Mouse (Mus musculus) heart, postnatal 4 days (tissue): ENCODE results near the gene Gm47959. TPM values are rescaled to one million over a fixed set of nuclear protein-coding genes. Genes with fewer than 3 reads are reported as not detected.

ENCODE experiments used
- DNase-seq: peaks from one replicate; pipeline ENCODE4 v3.0.0; 2021
- total RNA-seq, 2 experiments: library from RNA; stranded (reverse); gene quantifications; 2 replicates each; pipeline ENCODE4 v1.2.3; 2021

The Gm47959 gene
- total RNA-seq, 2 experiments from 2014 or later = not detected

GRCm38 (mm10) chr1:83034509-83034908 is 34.2 kb downstream of the Gm47959 start:
- DNase-seq = no peak

DNA sequence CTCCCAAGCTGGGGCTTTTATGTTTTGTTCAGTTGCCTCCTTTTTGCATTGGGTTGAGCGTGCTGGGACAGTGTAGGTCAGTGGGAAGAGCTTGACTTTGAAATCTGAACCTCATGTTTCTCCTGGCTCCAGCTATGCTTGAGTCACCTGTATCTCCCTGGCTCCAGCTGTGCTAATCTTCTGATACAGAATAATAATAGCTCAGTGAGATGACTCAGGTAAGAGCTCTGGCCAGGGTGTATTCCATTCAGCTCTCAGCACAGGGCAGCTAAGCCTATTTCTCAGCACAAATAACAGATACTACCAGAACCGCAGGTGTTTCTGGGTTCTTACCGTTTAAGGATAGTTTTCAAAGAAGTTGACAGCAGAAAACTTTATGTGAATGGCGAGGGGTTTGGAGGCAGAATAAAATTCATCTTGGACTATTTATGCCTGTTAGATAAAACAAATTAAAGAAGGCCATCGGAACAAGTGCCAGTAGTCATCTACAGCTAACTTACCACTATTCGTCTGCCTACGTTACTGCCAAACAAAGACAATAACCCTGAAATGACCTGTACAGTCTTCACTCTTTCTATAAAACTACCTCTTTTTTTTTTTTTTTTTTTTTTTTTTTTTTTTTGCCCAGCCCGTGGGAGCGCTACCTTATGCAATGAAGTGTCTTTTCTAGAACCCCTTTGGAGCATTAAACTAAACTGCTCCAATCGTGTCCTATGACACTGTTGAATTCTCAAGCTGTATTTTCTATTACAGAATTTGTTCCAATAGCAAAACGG is 36.7 kb downstream of the Gm47959 start:
- DNase-seq = no peak

- DNase-seq = peak; percentile 29
Observed at GRCm38 (mm10) chr1:83038109-83038672, 37.8 kb downstream of the Gm47959 start, which contains the start of gene Slc19a3. Gene Slc19a3 (minus strand): TSS chr1:83038448.

DNA sequence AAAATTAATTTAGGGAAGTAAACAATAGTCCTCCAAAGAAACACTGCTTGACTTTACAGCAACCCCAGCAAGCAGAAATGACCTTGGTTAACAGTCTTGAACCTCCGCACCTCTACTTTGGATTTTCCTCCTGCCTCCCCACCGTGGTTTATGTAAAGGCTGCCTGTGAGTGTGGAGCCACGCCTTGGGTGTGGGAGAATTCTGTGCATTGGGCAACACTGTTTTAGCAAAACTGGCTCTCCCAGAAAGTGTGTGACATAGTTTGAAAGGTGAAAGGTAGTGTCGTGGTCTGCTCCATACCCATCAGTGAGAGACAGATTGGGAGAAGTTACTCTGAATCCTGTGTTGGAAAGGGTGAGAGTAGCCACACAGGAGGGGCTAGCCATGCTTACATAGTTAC is 38.7 kb downstream of the Gm47959 start:
- no peak for DNase-seq

DNA sequence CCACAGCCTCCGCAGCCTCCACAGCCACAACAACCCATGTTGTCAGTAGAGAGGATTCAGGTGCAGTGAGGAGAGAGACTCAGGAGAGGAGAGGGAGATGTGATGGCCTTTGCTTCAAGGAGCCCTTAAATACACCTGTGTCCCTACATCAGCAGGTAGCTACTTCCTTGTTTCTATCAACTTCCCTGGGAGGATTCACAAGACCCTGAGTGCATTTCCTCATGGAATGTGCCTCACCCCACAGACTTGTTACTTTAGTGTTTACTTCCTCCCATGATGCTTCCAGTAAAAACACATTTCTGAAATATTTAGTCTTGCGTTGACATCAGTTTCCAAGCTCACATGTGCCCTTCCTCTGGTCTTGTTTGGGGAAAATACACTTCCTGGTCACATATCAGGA is 42.0 kb downstream of the Gm47959 start, which contains the start of gene Krtap28-10:
Krtap28-10 (minus strand) TSS at position 101 of the 400 bp plus-strand sequence.
- DNase-seq = no peak

DNA sequence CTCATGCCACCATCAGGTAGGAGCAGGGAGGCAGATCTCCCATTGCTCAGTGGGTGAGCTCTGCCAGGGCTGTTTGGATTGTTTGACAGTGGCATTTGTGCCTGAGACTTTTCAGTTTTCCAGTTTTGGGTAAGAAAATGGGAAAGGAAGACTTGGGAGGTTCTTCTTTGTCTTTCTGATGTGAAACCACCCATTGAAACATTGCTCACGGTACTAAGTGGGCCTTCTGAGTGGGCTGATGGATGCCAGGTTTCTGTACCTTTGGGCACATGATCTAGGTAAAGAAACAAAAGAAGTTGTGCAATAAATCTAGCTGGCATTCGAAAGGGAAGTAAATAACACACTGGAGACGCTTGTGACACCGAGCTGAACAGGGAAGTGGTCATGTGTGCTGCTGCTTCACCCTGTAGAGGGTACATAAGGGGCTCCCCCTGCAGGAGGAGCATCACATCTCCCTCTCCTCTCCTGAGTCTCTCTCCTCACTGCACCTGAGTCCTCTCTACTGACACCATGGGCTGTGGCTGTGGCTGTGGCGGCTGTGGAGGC is 44.6 kb downstream of the Gm47959 start, which contains the start of gene Gm47969:
Gm47969 (plus strand) TSS at position 51 of the 546 bp plus-strand sequence.
- DNase-seq = no peak

Other genes with a start within 250 kb of the Gm47959 start
- gene Tm4sf20, start 232.1 kb upstream of the Gm47959 start, total RNA-seq = not detected
- not detected for gene Gm47791, start 229.3 kb upstream of the Gm47959 start, total RNA-seq
- gene Agfg1, start 161.1 kb upstream of the Gm47959 start, total RNA-seq = 10 to 100 TPM; 48.5 to 50.8 TPM
- under 1 TPM; 0.36 to 0.56 TPM for gene A030005L19Rik, start 87.2 kb upstream of the Gm47959 start, total RNA-seq
- not detected for gene A030014E15Rik, start 75.6 kb upstream of the Gm47959 start, total RNA-seq
- not detected for gene Gm6217, start 69.1 kb upstream of the Gm47959 start, total RNA-seq
- gene A030003K21Rik, start 57.2 kb upstream of the Gm47959 start, total RNA-seq = not detected
- not detected for gene Gm7544, start 44.5 kb upstream of the Gm47959 start, total RNA-seq
- gene Gm47955, start 40.3 kb upstream of the Gm47959 start, total RNA-seq = not detected
- gene Slc19a3, start 37.9 kb downstream of the Gm47959 start, total RNA-seq = 1 to 10 TPM in 1 of 2 experiments, under 1 TPM in 1; 0.83 to 1.5 TPM
- gene Krtap28-10, start 41.9 kb downstream of the Gm47959 start, total RNA-seq = not detected
- not detected for gene Gm47969, start 44.4 kb downstream of the Gm47959 start, total RNA-seq
- not detected for gene A030005K14Rik, start 58.8 kb downstream of the Gm47959 start, total RNA-seq
- gene Krtap28-13, start 60.4 kb downstream of the Gm47959 start, total RNA-seq = not detected
- not detected for gene Ccl20, start 116.2 kb downstream of the Gm47959 start, total RNA-seq
- not detected for gene Daw1, start 159.2 kb downstream of the Gm47959 start, total RNA-seq